Mouse (Mus musculus): ENCODE measurements around the gene Eml1. TPM values are rescaled to one million over a fixed set of nuclear protein-coding genes. Genes with fewer than 3 reads are reported as not detected.
"Not testable (repeated sequence)": the region's sequence is repeated elsewhere in the genome, so short reads cannot be mapped to it uniquely, and the experiment has no call there.

Gene Eml1
- polyA plus RNA-seq, 1 experiment from 2014 or later: 55.1 TPM

DNA sequence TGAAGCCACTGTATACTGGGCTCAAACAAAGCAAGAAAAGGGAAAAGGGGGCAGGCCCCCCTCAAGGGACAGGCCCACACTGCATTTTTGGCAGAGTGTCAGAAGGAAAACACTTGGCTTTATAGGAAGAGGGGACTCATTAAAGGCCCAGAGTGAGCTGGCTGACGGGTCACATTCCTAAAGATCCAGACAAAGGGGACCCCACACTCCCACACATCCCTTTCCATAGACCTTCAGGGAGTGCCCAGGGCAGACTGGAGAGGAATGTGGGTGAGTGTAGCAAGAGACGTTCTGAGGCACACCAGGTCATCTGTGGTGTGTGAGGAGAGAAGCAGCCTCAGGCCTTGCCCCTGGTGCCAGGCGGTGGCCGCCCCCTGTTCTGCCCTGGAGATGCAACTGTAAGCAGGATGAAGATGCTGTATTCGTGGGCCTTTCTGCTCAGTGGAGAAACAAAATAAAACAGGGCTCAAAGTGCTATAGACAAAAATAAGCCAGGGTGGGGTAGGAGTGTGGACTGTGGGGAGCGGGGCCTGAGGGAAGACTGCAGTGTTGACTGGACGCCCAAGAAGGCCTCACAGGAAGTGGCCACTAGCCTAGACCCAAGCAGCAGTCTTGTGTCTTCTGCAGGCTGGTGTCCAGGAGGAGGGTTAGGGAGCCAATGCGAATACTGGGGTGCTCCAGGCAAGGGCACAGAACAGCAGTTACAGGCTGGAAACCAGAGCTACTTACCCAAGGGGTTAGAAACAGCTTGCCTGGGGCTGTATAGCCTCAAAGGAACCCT lies 124.9 kb downstream of the Eml1 start:
- 0 out of 2 replicates have a peak, but pooled peaks cover under 1% of the 10 kb centered on the region for H3K4me1 ChIP-seq (replicated peaks; ENCODE audit: control insufficient read depth, insufficient read depth, low read length)
- no peak overlapping the region for H3K4me3 ChIP-seq (replicated peaks; ENCODE audit: low read length)
- H3K27me3 ChIP-seq (ENCODE audit: control insufficient read depth, insufficient read depth, low read length): no peaks in the 10 kb centered on the region
- WGBS: 61% methylated on average over 8 of the region's 8 CpGs
- ATAC-seq (ENCODE audit: low FRiP score) (0 out of 2 replicates have a peak, but pooled peaks have one; percentile 10), DNase-seq (ENCODE audit: low spot score) (no peak)
- no peak overlapping the region for H3K9ac ChIP-seq
- H3K4me2 ChIP-seq (replicated peaks): no peak overlapping the region
- H3K9me3 ChIP-seq (ENCODE audit: control insufficient read depth, low read length): no peaks in the 10 kb centered on the region
- H3K36me3 ChIP-seq (replicated peaks; ENCODE audit: control insufficient read depth, insufficient read depth): no peaks in the 10 kb centered on the region
- H3K27ac ChIP-seq: 0 out of 2 replicates have a peak overlapping the region, but pooled peaks have one; percentile 6

GRCm38 (mm10) chr12:108503064-108503463 lies 132.3 kb downstream of the Eml1 start:
- 57% methylated on average over 10 of the region's 10 CpGs for WGBS
- DNase-seq (ENCODE audit: low spot score): no peak
- H3K27ac ChIP-seq: no peak overlapping the region
- H3K9me3 ChIP-seq (ENCODE audit: control insufficient read depth, low read length): no peaks in the 10 kb centered on the region
- ATAC-seq (ENCODE audit: low FRiP score): no peak
- H3K36me3 ChIP-seq (replicated peaks; ENCODE audit: control insufficient read depth, insufficient read depth): no peaks in the 10 kb centered on the region
- no peaks in the 10 kb centered on the region for H3K4me1 ChIP-seq (replicated peaks; ENCODE audit: control insufficient read depth, insufficient read depth, low read length)
- H3K9ac ChIP-seq: no peak overlapping the region
- H3K4me3 ChIP-seq (replicated peaks; ENCODE audit: low read length): no peak overlapping the region
- H3K27me3 ChIP-seq (ENCODE audit: control insufficient read depth, insufficient read depth, low read length): no peaks in the 10 kb centered on the region
- H3K4me2 ChIP-seq (replicated peaks): no peak overlapping the region

- DNase-seq (ENCODE audit: low spot score): no peak
- H3K27me3 ChIP-seq (ENCODE audit: control insufficient read depth, insufficient read depth, low read length): no peaks in the 10 kb centered on the region
- H3K4me3 ChIP-seq (replicated peaks; ENCODE audit: low read length): no peak overlapping the region
- WGBS: 71% methylated on average over 16 of the region's 16 CpGs
- no peak overlapping the region for H3K4me2 ChIP-seq (replicated peaks)
- H3K27ac ChIP-seq: no peak overlapping the region
- H3K36me3 ChIP-seq (replicated peaks; ENCODE audit: control insufficient read depth, insufficient read depth): no peaks in the 10 kb centered on the region
- H3K9me3 ChIP-seq (ENCODE audit: control insufficient read depth, low read length): no peaks in the 10 kb centered on the region
- no peak for ATAC-seq (ENCODE audit: low FRiP score)
- H3K9ac ChIP-seq: no peak overlapping the region
- no peaks in the 10 kb centered on the region for H3K4me1 ChIP-seq (replicated peaks; ENCODE audit: control insufficient read depth, insufficient read depth, low read length)
These were observed 132.8 kb downstream of the Eml1 start for GRCm38 (mm10) chr12:108503582-108503981.

GRCm38 (mm10) chr12:108505846-108506245 lies 135.1 kb downstream of the Eml1 start:
- Histone ChIP-seq H3K36me3 (replicated peaks; ENCODE audit: control insufficient read depth, insufficient read depth) (no peaks in the 10 kb centered on the region), H3K4me3 (replicated peaks; ENCODE audit: low read length) (no peak overlapping the region), H3K9me3 (ENCODE audit: control insufficient read depth, low read length) (no peaks in the 10 kb centered on the region), H3K27ac (no peak overlapping the region), H3K27me3 (ENCODE audit: control insufficient read depth, insufficient read depth, low read length) (no peaks in the 10 kb centered on the region), H3K4me1 (replicated peaks; ENCODE audit: control insufficient read depth, insufficient read depth, low read length) (no peaks in the 10 kb centered on the region), H3K9ac (no peak overlapping the region), H3K4me2 (replicated peaks) (no peak overlapping the region)
- ATAC-seq (ENCODE audit: low FRiP score) (no peak), DNase-seq (ENCODE audit: low spot score) (no peak)
- WGBS: 61% methylated on average over 2 of the region's 2 CpGs

DNA sequence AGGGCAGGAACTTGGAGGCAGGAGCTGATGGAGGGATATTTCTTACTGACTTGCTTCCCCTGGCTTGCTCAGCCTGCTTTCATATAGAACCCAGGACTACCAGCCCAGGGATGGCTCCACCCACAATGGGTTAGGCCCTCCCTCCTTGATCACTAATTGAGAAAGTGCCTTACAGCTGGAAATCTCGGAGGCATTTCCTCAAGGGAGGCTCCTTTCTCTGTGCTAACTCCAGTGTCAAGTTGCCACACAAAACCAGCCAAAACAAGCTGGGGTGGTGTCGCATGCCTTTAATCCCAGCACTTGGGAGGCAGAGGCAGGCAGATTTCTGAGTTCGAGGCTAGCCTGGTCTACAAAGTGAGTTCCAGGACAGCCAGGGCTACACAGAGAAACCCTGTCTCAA lies 136.3 kb downstream of the Eml1 start:
- 81% methylated on average over 3 of the region's 3 CpGs for WGBS
- ATAC-seq (ENCODE audit: low FRiP score); H3K9ac ChIP-seq; H3K27ac ChIP-seq; H3K27me3 ChIP-seq (ENCODE audit: control insufficient read depth, insufficient read depth, low read length); DNase-seq (ENCODE audit: low spot score); H3K4me2 ChIP-seq (replicated peaks); H3K4me3 ChIP-seq (replicated peaks; ENCODE audit: low read length); H3K4me1 ChIP-seq (replicated peaks; ENCODE audit: control insufficient read depth, insufficient read depth, low read length); H3K36me3 ChIP-seq (replicated peaks; ENCODE audit: control insufficient read depth, insufficient read depth); H3K9me3 ChIP-seq (ENCODE audit: control insufficient read depth, low read length): not testable (repeated sequence)

GRCm38 (mm10) chr12:108510571-108510970 lies 139.8 kb downstream of the Eml1 start:
- 70% methylated on average over 7 of the region's 7 CpGs for WGBS
- no peak for ATAC-seq (ENCODE audit: low FRiP score)
- H3K4me1 ChIP-seq (replicated peaks; ENCODE audit: control insufficient read depth, insufficient read depth, low read length): no peaks in the 10 kb centered on the region

GRCm38 (mm10) chr12:108511009-108511408 lies 140.3 kb downstream of the Eml1 start:
- Histone ChIP-seq H3K9me3 (ENCODE audit: control insufficient read depth, low read length) (no peaks in the 10 kb centered on the region), H3K27ac (no peak overlapping the region), H3K4me3 (replicated peaks; ENCODE audit: low read length) (no peak overlapping the region), H3K36me3 (replicated peaks; ENCODE audit: control insufficient read depth, insufficient read depth) (peaks cover 21% of the 10 kb centered on the region), H3K4me1 (replicated peaks; ENCODE audit: control insufficient read depth, insufficient read depth, low read length) (no peaks in the 10 kb centered on the region), H3K4me2 (replicated peaks) (no peak overlapping the region), H3K9ac (no peak overlapping the region), H3K27me3 (ENCODE audit: control insufficient read depth, insufficient read depth, low read length) (no peaks in the 10 kb centered on the region)
- DNase-seq (ENCODE audit: low spot score) (peak; percentile 92), ATAC-seq (ENCODE audit: low FRiP score) (no peak)
- 13% methylated on average over 3 of the region's 3 CpGs for WGBS

More at GRCm38 (mm10) chr12:108510571-108510970, 139.8 kb downstream of the Eml1 start:
- H3K27me3 ChIP-seq (ENCODE audit: control insufficient read depth, insufficient read depth, low read length): no peaks in the 10 kb centered on the region
- H3K4me3 ChIP-seq (replicated peaks; ENCODE audit: low read length): no peak overlapping the region
- no peaks in the 10 kb centered on the region for H3K9me3 ChIP-seq (ENCODE audit: control insufficient read depth, low read length)
- no peak overlapping the region for H3K27ac ChIP-seq
- peaks cover 21% of the 10 kb centered on the region for H3K36me3 ChIP-seq (replicated peaks; ENCODE audit: control insufficient read depth, insufficient read depth)
- H3K4me2 ChIP-seq (replicated peaks): no peak overlapping the region
- DNase-seq (ENCODE audit: low spot score): no peak
- H3K9ac ChIP-seq: no peak overlapping the region

- H3K4me3 ChIP-seq (replicated peaks; ENCODE audit: low read length): no peak overlapping the region
- no peak overlapping the region for H3K4me2 ChIP-seq (replicated peaks)
- H3K9me3 ChIP-seq (ENCODE audit: control insufficient read depth, low read length): no peaks in the 10 kb centered on the region
- ATAC-seq (ENCODE audit: low FRiP score): no peak
- peaks cover 39% of the 10 kb centered on the region for H3K36me3 ChIP-seq (replicated peaks; ENCODE audit: control insufficient read depth, insufficient read depth)
- WGBS: 94% methylated on average over 12 of the region's 12 CpGs
- H3K27ac ChIP-seq: no peak overlapping the region
- DNase-seq (ENCODE audit: low spot score): no peak
- no peaks in the 10 kb centered on the region for H3K4me1 ChIP-seq (replicated peaks; ENCODE audit: control insufficient read depth, insufficient read depth, low read length)
- no peaks in the 10 kb centered on the region for H3K27me3 ChIP-seq (ENCODE audit: control insufficient read depth, insufficient read depth, low read length)
- no peak overlapping the region for H3K9ac ChIP-seq
These were observed 144.7 kb downstream of the Eml1 start for GRCm38 (mm10) chr12:108515464-108515863.

DNA sequence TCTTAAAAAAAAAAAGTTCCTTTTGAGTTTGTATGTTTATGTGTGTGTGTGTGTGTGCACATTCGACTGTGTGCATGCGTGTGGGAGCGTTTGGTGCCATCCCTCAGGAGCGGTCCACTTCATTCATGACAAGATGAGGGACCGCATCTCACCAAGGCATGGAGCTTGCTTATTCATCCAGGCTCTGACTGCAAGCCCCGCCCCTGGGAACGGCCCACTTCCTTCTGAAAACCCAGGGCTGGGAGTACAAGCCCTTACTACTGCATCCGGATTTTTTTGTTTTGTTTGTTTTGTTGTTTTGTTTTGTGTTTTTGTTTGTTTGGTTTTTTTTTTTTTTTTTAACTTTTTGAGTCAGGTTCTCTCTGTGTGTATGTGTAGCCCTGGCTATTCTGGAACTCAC lies 148.6 kb downstream of the Eml1 start:
- no peak overlapping the region for H3K4me2 ChIP-seq (replicated peaks)

More for the DNA sequence above, 148.6 kb downstream of the Eml1 start:
- Histone ChIP-seq H3K9me3 (ENCODE audit: control insufficient read depth, low read length) (no peaks in the 10 kb centered on the region), H3K4me1 (replicated peaks; ENCODE audit: control insufficient read depth, insufficient read depth, low read length) (no peaks in the 10 kb centered on the region), H3K27me3 (ENCODE audit: control insufficient read depth, insufficient read depth, low read length) (no peaks in the 10 kb centered on the region), H3K27ac (no peak overlapping the region), H3K9ac (no peak overlapping the region), H3K4me3 (replicated peaks; ENCODE audit: low read length) (no peak overlapping the region), H3K36me3 (replicated peaks; ENCODE audit: control insufficient read depth, insufficient read depth) (peaks cover 68% of the 10 kb centered on the region)
- ATAC-seq (ENCODE audit: low FRiP score) (no peak), DNase-seq (ENCODE audit: low spot score) (no peak)
- 73% methylated on average over 8 of the region's 8 CpGs for WGBS
